Mouse (Mus musculus) lung, embryonic 16.5 days (tissue): Measurements from ENCODE around the gene 1700012P22Rik. TPM values are rescaled to one million over a fixed set of nuclear protein-coding genes. Genes with fewer than 3 reads are reported as not detected.

ENCODE experiments used
- ATAC-seq: fragments of 200-750 bp; cut with Nextera tagmentation; 2 replicates; pipeline ENCODE4 v1.8.0; 2017; ENCODE audit warnings: low read depth, mild to moderate bottlenecking, moderate library complexity
- H3K27ac ChIP-seq: fragments of 300-500 bp; sonication (generic); 2 replicates; pipeline ENCODE4 v1.5.1; 2014; ENCODE audit warnings: mild to moderate bottlenecking, control low read depth, low read length
- H3K27me3 ChIP-seq: fragments of 300-500 bp; sonication (generic); 2 replicates; pipeline ENCODE4 v1.6.1; 2014; ENCODE audit warnings: low read depth, low read length, mixed read lengths; ENCODE audit not compliant: control insufficient read depth, insufficient read depth
- H3K36me3 ChIP-seq: fragments of 300-500 bp; sonication (generic); 2 replicates; pipeline ENCODE4 v1.6.1; 2014; ENCODE audit warnings: low read length; ENCODE audit not compliant: control insufficient read depth, insufficient read depth
- H3K4me1 ChIP-seq: fragments of 300-500 bp; sonication (generic); replicated peaks from 2 replicates; pipeline ENCODE4 v1.6.1; 2014; ENCODE audit warnings: low read length, mixed read lengths; ENCODE audit not compliant: control insufficient read depth, insufficient read depth
- H3K4me2 ChIP-seq: fragments of 300-500 bp; sonication (generic); 2 replicates; pipeline ENCODE4 v1.6.1; 2014; ENCODE audit warnings: low read depth, low read length, control low read depth
- H3K4me3 ChIP-seq: fragments of 300-500 bp; sonication (generic); 2 replicates; pipeline ENCODE4 v1.5.1; 2014; ENCODE audit warnings: mild to moderate bottlenecking, low read length, control low read depth
- H3K9ac ChIP-seq: fragments of 300-500 bp; sonication (generic); 2 replicates; pipeline ENCODE4 v1.6.1; 2014; ENCODE audit warnings: low read length, control low read depth
- H3K9me3 ChIP-seq: fragments of 300-500 bp; sonication (generic); 2 replicates; pipeline ENCODE4 v1.6.1; 2016; ENCODE audit warnings: low read length; ENCODE audit not compliant: control insufficient read depth
- WGBS: fragments of 180-500 bp; shearing (Covaris S2); extraction: QIAGEN DNeasy Blood & Tissue Kit; methylation state at CpG from one replicate; pipeline ENCODE4 v1.1.7; 2014; 5-methylcytosine and 5-hydroxymethylcytosine counted together
- polyA plus RNA-seq: library from polyadenylated mRNA; unstranded; fragments of >200 nt; fragmentation: Nextera tagmentation; extraction: Ambion mirVana; gene quantifications from 2 replicates; pipeline ENCODE4 v1.2.1, GENCODE M21; 2015

Gene 1700012P22Rik
- polyA plus RNA-seq, 1 experiment from 2014 or later, result not detected

- no peak for ATAC-seq
- Histone ChIP-seq H3K4me1 (no peaks in the 10 kb centered on the region), H3K4me2 (no peak overlapping the region), H3K36me3 (no peaks in the 10 kb centered on the region), H3K27ac (no peak overlapping the region), H3K4me3 (no peak overlapping the region), H3K9me3 (peaks cover 3% of the 10 kb centered on the region), H3K9ac (no peak overlapping the region), H3K27me3 (no peaks in the 10 kb centered on the region)
- WGBS, result 69% methylated on average over 2 of the region's 2 CpGs
Observed at GRCm38 (mm10) chr4:144430723-144431122, 7.8 kb downstream of the 1700012P22Rik start.

DNA sequence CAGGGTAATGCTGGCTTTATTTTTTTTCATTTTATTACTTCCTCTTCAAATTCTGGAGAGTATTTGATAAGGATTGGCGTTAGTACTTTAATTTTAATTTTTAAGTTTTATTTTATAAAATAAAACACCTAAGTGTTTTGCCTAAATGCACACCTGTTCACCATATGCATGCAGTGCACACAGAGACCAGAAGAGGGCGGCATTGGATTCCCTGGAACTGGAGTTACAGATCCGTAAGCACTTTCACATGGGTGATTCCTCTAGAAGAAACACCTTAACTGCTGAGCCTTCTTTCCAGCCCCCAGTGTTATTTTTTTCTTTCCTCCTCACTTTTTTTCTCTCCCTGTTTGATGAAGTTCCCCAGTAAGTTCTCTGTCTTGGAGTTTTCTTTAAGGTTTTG lies 9.7 kb downstream of the 1700012P22Rik start:
- Histone ChIP-seq H3K4me1 (no peaks in the 10 kb centered on the region), H3K9me3 (peaks cover 3% of the 10 kb centered on the region), H3K36me3 (no peaks in the 10 kb centered on the region), H3K4me2 (no peak overlapping the region), H3K9ac (no peak overlapping the region), H3K27me3 (no peaks in the 10 kb centered on the region), H3K27ac (no peak overlapping the region), H3K4me3 (no peak overlapping the region)
- ATAC-seq, result no peak
- 22% methylated on average over 3 of the region's 3 CpGs for WGBS

DNA sequence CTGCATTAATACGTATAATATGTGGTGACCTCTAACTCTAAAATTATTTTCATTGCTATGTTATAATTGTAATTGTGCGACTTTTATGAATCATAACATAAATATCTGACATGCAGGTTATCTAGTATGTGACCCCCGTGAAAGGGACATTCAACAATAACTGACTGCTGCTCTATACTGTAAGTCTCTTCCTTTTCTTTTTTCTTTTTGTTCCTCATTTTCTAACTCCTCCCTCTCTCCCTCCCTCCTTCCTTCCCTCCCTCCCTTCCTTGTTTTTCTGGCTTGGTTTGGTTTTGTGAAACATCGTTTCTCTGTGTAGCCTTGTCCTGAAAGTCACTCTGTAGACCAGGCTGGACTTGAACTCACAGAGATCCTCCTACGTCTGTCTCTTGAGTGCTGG lies 14.0 kb downstream of the 1700012P22Rik start:
- no peak overlapping the region for H3K4me2 ChIP-seq
- no peaks in the 10 kb centered on the region for H3K27me3 ChIP-seq
- H3K9ac ChIP-seq, result no peak overlapping the region
- no peaks in the 10 kb centered on the region for H3K36me3 ChIP-seq
- no peaks in the 10 kb centered on the region for H3K9me3 ChIP-seq
- ATAC-seq, result no peak
- H3K4me3 ChIP-seq, result no peak overlapping the region
- H3K4me1 ChIP-seq, result no peaks in the 10 kb centered on the region
- H3K27ac ChIP-seq, result no peak overlapping the region
- WGBS, result 70% methylated on average over 5 of the region's 5 CpGs

- Histone ChIP-seq H3K4me2 (no peak overlapping the region), H3K4me1 (no peaks in the 10 kb centered on the region), H3K27me3 (no peaks in the 10 kb centered on the region), H3K36me3 (no peaks in the 10 kb centered on the region), H3K9ac (no peak overlapping the region), H3K9me3 (no peaks in the 10 kb centered on the region), H3K27ac (no peak overlapping the region), H3K4me3 (no peak overlapping the region)
- no peak for ATAC-seq
Observed at GRCm38 (mm10) chr4:144420644-144421043, 17.9 kb downstream of the 1700012P22Rik start.

DNA sequence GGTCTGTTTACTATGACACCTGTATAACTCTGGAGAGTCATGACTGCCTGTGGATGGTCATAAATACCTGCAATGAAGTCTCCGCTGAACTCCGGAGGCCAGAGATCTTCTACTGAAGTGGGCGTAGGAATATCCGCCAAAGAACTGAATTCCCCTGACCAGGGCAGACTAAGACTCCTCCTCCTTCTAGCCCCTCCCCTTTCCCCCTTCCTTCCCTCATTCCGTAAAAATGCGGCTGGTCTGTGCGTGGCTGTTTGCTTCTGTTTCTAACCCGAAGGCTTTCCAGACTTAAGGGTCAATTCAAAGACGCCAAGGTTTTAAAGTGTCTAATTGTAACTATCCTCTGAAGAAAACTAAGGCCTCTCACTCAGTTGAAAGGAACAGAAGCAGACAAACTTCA lies 30.3 kb downstream of the 1700012P22Rik start, which contains the start of gene Pramef12:
Gene Pramef12, minus strand, starts transcription at position 175 of the 400 bp plus-strand sequence.
- H3K36me3 ChIP-seq, result no peaks in the 10 kb centered on the region
- no peak within 1 kb of the TSS for H3K27ac ChIP-seq
- H3K4me3 ChIP-seq, result no peak within 1 kb of the TSS
- no peak within 1 kb of the TSS for H3K9ac ChIP-seq
- ATAC-seq, result no peak
- 59% methylated on average over 9 of the region's 9 CpGs for WGBS
- no peaks in the 10 kb centered on the region; the same call in 1 of the 2 replicates for H3K9me3 ChIP-seq
- H3K4me1 ChIP-seq, result no peaks in the 10 kb centered on the region
- H3K4me2 ChIP-seq, result no peak within 1 kb of the TSS
- H3K27me3 ChIP-seq, result no peaks in the 10 kb centered on the region

DNA sequence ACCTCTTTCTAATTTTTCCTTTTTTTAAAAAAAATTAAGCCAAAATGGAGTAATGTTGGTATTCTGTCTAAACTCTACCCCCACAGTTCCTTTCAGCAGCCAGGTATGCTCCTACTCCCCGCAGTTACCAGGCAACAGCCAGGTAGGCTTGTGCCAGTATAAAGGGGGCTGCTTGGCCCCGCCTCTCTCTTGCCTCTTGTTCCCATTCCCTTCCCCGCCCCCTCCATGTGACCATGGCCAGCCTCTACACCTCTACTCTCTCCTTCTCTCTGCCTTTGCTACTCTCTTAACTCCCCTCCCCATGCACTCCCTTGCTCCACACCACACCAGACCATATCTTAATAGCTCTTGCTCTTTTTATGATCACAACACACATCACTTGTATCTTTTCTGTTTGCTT lies 32.3 kb downstream of the 1700012P22Rik start:
- Histone ChIP-seq H3K9ac (no peak overlapping the region), H3K4me2 (no peak overlapping the region), H3K4me3 (no peak overlapping the region), H3K4me1 (no peaks in the 10 kb centered on the region), H3K27ac (no peak overlapping the region), H3K36me3 (no peaks in the 10 kb centered on the region), H3K9me3 (no peaks in the 10 kb centered on the region; the same call in 1 of the 2 replicates), H3K27me3 (no peaks in the 10 kb centered on the region)
- 54% methylated on average over 3 of the region's 3 CpGs for WGBS
- no peak for ATAC-seq

DNA sequence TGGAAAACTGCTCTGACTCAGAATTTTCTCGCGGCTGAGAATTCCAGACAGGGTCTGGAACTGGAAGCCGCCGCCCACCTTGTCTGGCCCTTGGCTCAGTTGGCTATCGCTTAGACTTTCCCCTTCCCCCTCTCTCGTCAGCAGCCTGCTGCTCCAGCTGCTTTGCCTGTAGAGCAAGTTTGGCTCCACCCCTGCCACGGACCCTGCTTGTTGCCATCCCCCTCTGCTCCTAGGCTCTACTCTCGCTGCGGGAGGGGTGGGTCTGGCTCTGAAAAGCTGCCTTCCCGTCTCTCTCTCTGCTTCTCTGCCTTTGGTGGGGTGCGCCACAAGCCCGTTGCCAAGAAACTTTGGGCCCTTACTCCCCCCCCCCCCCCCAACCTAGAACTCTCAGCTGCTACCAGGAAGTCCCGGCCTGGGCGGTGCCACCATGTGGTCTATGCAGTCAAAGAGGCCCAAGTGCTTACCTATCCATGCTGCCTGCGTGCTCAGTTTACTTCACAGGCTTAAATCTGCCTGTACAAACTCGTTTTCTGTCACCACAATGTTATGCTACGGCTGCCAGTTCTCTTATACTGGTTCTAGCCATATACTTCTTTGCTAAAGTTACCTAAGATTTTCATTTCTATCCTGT lies 34.0 kb downstream of the 1700012P22Rik start:
- Histone ChIP-seq H3K4me1 (no peaks in the 10 kb centered on the region), H3K9ac (peak overlapping the region; percentile 51), H3K4me2 (peak overlapping the region; percentile 55), H3K36me3 (no peaks in the 10 kb centered on the region), H3K9me3 (no peaks in the 10 kb centered on the region; the same call in 1 of the 2 replicates), H3K27ac (peak overlapping the region; percentile 43; the same call in 1 of the 2 replicates), H3K4me3 (peak overlapping the region; percentile 39), H3K27me3 (no peaks in the 10 kb centered on the region)
- ATAC-seq, result peak; percentile 90
- WGBS, result 4% methylated on average over 17 of the region's 17 CpGs

DNA sequence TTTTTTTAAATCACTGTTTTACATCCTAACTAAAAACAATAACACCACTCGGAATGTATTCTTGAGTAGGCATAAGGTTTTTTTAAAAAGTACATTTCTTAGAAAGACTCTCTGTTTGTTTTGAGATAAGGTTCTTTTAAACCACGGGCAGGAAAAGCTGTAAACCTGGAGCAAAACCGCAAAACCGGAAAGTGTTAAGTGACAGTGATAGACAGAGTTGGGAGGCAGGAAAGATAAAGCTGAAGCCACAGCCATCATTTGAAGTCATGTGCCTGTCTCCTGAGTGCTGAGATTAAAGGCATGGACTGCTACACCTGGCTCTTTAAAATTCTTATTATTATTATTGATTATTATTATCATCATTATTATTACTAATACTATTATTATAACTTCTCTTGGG lies 35.9 kb downstream of the 1700012P22Rik start:
- Histone ChIP-seq H3K36me3 (no peaks in the 10 kb centered on the region), H3K4me2 (no peak overlapping the region), H3K4me1 (no peaks in the 10 kb centered on the region), H3K27ac (no peak overlapping the region), H3K9ac (no peak overlapping the region), H3K4me3 (no peak overlapping the region), H3K27me3 (no peaks in the 10 kb centered on the region), H3K9me3 (no peaks in the 10 kb centered on the region; the same call in 1 of the 2 replicates)
- no peak for ATAC-seq
- WGBS, result 5% methylated on average over 4 of the region's 4 CpGs

DNA sequence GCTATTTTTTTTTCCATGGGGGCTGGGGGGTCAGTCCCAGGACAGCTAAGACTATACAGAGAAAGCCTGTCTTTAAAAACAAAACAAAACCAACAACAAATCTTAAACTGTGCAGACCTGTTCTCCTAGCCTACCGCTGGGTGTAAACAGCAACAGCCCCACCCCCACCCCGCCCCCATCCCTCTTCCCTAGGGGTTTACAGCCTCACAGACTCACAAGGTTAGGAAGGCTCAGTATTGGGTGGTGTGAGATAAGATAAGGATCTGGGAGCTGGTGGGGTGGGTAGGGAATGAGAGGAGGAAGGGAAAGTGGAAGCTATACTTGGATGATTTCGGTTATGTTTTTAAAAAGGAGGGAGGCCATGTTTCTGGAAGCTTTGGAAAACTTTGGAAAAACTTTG lies 42.3 kb downstream of the 1700012P22Rik start:
- Histone ChIP-seq H3K9ac (no peak overlapping the region), H3K27me3 (no peaks in the 10 kb centered on the region), H3K36me3 (no peaks in the 10 kb centered on the region), H3K27ac (no peak overlapping the region), H3K4me3 (no peak overlapping the region), H3K4me1 (no peaks in the 10 kb centered on the region), H3K4me2 (no peak overlapping the region), H3K9me3 (no peaks in the 10 kb centered on the region; the same call in 1 of the 2 replicates)
- WGBS, result 31% methylated on average over 3 of the region's 3 CpGs
- ATAC-seq, result no peak
